Mouse (Mus musculus) liver, postnatal 0 days (tissue): ENCODE measurements around the gene Hrasls5.

ENCODE experiments used
- CTCF ChIP-seq: sonication (generic); IDR thresholded peaks from 2 replicates; pipeline ENCODE4 v1.5.1; 2016; ENCODE audit warnings: antibody characterized with exemption, low read depth
- EP300 ChIP-seq: IDR thresholded peaks from 2 replicates; pipeline ENCODE4 v1.6.1; 2016; ENCODE audit warnings: antibody characterized with exemption, low read depth, mild to moderate bottlenecking

DNA sequence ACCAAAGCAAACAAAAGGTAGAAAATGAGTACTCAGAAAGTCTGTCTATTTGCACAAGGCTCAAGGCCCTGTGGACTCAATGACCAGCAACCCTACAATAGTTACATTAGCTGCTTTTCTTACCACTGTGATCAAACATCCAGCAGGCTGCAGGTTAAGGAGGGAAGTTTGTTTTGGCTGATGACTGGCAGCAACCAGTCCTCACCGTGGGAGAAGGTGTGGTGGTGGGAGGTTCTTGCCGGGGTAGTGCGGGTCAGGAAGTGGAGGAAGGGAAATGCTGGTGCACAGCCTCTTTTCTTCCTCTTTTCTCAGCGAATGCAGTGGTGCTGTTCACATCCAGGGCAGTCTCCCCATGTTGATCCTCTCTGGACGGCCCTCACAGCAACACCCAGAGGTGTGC, 31.3 kb upstream of the Hrasls5 start:
- TF ChIP-seq CTCF = no peak
- TF ChIP-seq EP300 = no peak
